Mouse (Mus musculus) cerebellum, adult 11 months (tissue): ENCODE results near the gene Gm8909.
"Not testable (repeated sequence)": the region's sequence is repeated elsewhere in the genome, so short reads cannot be mapped to it uniquely, and the experiment has no call there.

Experiments used
- DNase-seq: peaks from one replicate; pipeline ENCODE4 v3.0.0; 2022

Gm8909 gene

DNA sequence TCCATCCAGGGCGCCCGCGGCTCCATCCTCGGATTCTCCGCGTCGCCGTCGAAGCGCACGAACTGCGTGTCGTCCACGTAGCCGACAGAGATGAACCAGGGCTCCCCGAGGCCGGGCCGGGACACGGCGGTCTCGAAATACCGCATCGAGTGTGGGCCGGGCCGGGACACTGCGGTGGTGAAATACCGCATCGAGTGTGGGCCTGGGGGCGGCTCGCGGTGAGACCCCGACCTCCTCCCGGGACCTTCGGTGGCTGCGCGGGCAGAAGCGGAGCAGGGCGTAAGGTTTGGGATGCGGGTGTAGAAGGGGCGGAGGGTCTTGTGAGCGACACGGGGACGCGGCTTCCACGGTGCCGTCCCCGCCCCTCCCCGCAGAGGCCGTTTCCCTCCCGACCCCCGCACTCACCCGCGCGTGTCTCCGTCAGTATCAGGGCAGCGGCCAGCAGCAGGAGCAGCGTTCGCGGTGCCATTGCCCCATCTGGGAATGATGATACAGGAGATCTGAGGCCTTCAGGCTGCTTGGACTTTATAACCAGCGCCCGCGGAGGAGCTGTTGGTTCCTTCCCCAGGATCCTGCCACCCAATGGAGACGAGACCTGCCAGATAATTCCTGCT, at the start of gene Gm8909:
Gene Gm8909, minus strand, starts transcription at position 499 of the 614 bp plus-strand sequence.
- DNase-seq, result no peak

- DNase-seq, result no peak
Measured at GRCm38 (mm10) chr17:36215586-36215985, 47.2 kb upstream of the Gm8909 start.

GRCm38 (mm10) chr17:36206846-36207245, 38.5 kb upstream of the Gm8909 start:
- no peak for DNase-seq

- DNase-seq, result no peak
Measured at GRCm38 (mm10) chr17:36205862-36206261, 37.5 kb upstream of the Gm8909 start.

GRCm38 (mm10) chr17:36205456-36205855, 37.1 kb upstream of the Gm8909 start:
- no peak for DNase-seq

DNA sequence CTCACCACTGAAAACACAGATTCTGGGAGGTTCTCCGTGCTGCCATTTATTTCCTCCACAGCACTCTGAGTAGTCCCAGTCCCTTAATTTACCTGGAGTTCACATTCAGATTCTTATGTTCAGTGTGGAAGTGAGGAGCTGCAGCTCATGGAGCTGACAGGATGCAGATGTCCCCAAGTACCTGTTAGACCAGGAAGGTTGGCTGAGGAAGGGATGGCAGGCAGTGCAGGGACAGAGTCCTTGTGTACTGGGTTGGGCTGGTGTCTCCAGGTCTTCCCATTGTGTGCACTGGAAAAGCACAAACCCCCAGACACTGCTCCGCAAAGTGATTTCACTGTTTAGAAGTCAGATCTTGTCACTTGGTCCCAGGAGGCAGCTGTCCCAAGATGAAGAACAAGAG, 33.5 kb upstream of the Gm8909 start:
- DNase-seq, result no peak

GRCm38 (mm10) chr17:36198317-36198716, 30.0 kb upstream of the Gm8909 start:
- DNase-seq, result no peak

DNA sequence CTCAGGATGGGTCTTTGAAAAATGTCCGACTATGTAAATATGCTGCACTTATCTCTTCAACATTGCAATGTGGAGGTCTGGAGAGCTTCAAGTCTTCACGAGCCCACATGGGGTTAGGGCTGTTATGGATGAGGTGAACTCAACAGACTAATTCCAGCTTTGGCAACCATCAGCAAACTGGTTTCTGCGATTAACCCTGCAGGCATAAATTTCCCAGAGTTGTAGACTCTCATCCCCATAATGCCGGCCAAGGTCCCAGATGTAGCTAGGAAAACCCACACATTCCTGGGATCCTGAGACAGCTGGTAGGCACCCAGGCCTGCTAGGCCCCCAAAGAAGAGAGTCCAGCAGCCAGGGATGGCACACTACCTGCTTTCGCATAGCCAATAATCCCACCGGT, 26.1 kb upstream of the Gm8909 start:
- no peak for DNase-seq

DNA sequence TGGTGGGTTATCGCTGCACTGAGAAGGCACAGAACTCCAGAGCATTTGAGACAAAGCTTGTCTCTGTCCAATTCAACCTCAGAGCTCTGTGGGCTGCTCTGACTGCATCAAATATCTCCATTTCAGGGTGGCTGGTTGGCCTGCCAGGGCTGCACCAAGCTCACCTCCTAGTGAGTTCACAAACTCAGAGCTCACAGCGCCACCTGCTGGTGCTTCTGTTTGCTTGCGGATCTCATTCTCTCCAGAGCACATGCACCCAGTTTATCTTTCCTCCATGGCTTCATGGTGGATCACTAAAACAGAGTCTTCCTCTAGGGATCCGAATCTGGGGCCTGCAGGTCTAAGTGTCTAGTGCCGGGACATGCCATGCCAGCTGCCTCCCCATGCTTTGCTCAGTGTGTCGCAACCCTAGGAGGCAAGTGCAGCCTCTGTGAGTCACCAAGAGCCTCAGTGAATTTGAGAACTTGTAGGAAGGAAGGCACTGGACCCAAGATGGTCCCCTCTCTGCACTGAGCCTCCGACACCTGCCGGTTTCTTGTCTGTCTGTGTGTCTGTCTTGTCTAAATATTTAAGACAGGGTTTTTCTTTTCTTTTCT, 25.3 kb upstream of the Gm8909 start:
- DNase-seq, result no peak

DNA sequence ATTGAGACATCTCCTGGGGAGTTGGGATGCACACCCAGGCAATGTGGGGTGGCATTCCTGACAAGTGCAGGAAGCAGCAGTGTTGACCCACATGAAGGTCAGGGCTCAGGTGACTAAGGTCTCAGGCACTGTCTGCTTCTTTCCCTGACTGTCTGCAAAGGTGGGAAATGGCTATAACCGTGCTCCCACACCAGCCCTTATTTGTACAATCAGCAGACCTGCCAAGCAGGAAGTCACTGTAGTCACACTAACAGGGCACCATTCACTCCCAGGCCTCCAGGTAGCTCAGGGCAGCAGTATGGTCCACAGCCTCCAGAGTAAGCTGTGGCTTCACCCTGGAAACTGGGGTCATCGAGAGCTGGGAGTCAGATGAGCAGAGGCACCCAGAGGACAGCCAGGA, 24.0 kb upstream of the Gm8909 start:
- no peak for DNase-seq

DNA sequence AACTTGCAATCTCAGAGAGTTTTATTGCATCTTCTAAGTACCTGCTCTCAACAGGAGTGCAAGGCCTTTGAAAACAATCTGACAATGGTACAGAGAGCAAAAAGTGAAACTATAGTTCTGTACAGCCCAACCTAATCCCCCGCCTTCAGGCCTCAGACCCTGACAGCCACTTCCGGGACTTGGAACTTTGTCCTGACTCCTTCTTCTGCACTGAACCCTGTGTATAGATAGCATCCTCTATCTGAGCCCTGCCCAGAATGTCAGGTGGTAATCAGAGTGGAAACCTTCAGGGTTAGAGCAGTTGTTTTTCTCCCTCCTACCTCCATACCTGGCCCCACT, 21.8 kb upstream of the Gm8909 start, which contains the start of gene H2-T3:
Gene H2-T3, minus strand, starts transcription at position 119 of the 339 bp plus-strand sequence.
- no peak for DNase-seq

DNA sequence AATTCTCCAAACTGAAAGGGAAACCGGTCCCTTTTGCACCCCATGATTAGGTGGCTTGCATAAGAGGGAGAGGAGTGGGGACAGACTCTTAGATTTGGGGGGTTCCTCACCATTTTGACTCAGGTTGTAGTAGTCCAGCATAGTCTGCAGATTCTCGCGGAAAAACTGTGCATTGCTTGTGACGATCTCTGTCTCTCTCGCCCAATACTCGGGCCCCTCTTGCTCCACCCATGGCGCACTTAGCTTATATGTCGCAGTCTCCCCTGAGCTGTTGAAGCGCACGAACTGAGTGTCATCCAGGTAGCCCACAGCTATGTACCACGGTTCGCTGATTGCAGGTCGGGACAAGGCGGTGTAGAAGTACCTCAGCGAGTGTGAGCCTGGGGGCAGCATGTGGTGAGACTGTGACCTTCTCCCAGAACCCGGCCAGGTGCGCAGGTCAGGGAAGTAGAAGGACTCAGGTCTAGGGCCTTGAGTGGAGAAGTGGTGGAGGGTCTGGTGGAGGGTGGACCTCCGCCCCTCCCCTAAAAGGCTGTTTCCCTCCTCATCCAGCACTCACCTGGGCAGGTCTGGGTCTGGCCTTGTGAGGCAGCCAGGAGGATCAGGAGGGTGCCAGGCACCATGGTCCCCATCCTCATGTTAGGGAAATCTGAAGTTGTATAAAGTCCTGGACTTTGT, 21.3 kb upstream of the Gm8909 start:
- DNase-seq, result no peak

- DNase-seq, result no peak
Measured at GRCm38 (mm10) chr17:36187540-36187939, 19.2 kb upstream of the Gm8909 start.

DNA sequence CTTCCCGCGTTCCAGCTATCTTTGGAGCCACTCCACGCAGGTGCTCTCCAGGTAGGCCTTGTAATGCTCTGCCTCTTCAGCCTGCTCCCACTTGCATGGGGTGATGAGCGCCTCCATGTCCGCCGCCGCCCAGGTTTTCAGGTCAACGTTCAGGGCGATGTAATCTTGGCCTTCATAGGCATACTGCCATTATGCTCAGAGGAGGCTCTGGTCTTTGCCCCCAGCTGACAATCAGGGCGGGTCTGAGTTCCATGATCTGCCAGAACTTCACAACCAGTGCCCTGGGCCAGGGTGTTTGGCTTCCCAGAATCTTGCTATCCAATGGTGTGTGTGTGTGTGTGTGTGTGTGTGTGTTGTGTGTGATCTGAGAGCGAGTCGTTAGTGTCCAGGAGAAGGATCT, 13.9 kb upstream of the Gm8909 start:
- DNase-seq, result no peak

- DNase-seq, result not testable (repeated sequence)
Measured at GRCm38 (mm10) chr17:36179446-36179845, 11.1 kb upstream of the Gm8909 start.

GRCm38 (mm10) chr17:36178938-36179337, 10.6 kb upstream of the Gm8909 start:
- DNase-seq, result not testable (repeated sequence)

DNA sequence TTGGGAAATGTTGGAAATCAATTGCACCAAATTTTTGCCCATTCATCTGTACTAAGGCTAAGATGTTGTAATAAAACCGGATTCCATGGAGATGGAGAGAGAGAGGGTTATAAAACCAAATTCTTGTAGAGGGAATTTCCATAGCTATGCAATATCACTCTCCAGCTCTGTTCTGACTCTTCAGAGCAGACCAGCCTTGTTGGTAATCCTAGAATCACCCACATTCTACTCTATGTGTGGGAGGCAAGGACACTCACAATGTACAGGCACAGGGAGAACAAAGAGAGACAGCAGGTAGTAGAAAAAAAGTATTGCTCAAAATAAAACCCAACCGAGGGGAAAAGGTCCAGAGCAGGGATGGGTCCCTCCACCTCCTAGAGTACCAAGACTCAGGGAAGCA, 7.8 kb upstream of the Gm8909 start:
- not testable (repeated sequence) for DNase-seq

GRCm38 (mm10) chr17:36170287-36170814, 2.0 kb upstream of the Gm8909 start:
- DNase-seq, result no peak

DNA sequence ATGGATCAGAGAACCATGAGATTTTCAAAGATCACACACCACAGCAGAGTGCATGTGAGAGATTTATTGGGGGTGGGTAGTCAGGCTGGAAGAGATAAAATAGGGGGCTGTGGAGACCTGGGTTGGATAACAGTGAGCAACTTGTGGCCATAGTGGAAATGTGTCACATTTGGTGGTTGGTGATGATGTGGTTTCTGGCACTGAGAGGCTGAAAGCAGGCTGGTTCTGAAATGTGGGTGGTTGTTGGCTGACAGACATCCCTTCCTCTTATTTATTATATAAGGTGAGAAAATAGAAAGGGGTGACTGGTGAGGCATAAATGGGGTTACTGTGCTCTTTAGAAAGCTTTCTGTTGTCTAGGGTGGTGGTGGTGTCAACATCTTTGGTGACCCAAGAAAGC, 1.4 kb upstream of the Gm8909 start:
- no peak for DNase-seq

GRCm38 (mm10) chr17:36169094-36169493, 757 bp upstream of the Gm8909 start:
- not testable (repeated sequence) for DNase-seq

GRCm38 (mm10) chr17:36167306-36168038, 865 bp downstream of the Gm8909 start:
- no peak for DNase-seq

DNA sequence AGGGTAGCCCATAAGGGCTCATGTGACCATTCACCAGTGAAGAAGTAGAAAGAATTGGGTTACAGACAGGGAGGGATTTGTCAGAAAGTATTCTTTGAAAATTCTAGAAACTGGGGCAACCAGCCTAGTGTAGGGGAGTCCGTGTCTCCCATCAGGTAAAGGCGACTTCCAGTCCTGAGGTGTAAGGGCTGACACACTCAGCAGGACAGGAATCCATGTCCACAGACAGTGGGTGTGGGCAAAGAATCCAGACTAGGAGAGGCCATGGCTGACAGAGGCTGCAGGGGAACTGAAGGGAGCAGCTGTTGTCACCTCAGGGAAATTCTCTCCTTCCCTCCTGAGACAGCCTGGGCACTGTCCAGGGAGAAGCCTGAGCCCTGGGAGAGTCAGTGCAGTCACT, 1.4 kb downstream of the Gm8909 start:
- not testable (repeated sequence) for DNase-seq
